Mouse (Mus musculus) G1E-ER4 (cell line): ENCODE results near the gene Adm. TPM values are rescaled to one million over a fixed set of nuclear protein-coding genes. Genes with fewer than 3 reads are reported as not detected.

Source experiments
- GATA1 ChIP-seq: IDR thresholded peaks from one replicate; pipeline ENCODE4 v1.8.0; 2012; ENCODE audit warnings: low read length, inconsistent platforms
- polyA plus RNA-seq: library from polyadenylated mRNA; stranded (reverse); fragments of >175 nt; gene quantifications from 2 replicates; pipeline ENCODE4 v1.2.3, GENCODE M21; 2012

The Adm gene
- polyA plus RNA-seq, 1 experiment, result not detected

DNA sequence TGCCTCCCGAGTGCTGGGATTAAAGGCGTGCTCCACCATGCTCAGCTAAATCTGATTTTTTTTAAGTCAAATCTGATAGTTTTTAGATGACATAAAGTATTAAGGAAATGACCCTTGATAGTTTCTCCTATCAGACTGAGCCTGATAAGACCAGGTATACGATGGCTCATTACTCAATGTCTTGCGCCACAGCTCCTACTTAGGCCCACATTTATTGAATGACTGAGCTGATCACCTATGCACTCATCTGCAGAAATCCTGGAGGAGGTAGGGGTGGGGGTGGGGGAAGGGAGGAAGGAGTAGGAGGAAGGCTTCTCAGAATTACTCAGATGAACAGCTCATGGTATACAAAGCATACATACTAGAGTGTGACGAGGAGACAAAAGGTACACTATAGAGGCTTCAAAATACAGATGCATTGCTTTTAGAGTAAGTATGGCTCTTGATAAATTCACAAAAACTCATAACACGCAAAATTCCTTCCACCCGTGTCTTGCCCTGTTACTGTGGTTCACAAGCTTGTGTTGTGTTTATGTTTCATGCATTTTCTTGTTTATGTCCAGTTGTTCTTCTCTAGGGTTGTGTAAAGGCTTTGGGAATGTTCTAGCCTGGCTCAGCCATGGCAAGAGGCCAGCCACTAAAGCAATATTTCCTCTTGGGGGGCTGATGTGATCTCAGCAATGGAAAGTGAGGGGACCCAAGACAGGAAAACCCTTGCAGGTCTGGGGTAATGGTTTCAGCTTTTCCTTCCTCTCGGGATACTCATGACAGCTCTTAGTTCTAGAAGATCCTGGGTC is 19.3 kb downstream of the Adm start:
- no peak for TF ChIP-seq GATA1

DNA sequence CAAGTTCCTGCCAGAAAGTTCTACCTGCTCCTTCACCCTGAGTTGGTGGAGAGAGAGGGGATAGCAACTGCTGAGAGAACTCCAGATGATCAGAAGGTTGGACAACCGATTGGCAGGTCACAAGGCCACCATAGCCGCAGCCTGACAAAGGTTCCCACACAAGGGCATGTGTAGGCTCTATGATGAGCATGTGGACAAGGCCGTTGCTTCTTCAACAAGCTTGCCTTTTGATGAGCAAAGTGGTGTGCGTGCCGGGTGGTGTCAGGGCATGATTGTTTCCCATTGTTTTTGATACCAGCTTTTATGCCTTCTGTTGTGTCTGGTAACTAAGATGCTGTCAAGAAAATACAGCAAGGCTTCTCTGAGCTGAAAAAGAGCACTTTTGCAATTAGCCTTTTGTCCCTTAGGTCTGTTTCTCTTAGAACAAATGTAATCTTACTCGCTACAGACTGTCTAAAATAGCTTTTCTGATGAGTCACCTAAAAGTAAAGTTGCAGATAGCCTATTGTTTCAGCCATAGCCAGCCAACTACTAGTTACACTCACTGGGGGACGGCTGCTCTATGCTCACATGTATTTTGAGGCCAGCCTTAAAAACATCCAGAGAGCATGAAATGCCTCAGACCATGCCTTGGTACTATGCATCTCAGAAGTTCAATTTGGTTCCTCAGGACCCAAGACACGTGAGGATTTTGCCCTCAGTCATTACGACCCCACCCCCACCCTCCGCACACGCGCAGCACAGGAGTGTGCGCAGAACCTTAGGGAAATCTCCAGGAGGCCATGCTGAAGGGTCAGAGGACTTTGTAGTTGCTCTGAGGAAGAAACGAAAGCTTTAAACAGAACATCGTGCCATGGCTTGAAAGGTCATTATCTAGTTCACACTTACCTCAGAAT is 20.3 kb downstream of the Adm start:
- TF ChIP-seq GATA1, result no peak

DNA sequence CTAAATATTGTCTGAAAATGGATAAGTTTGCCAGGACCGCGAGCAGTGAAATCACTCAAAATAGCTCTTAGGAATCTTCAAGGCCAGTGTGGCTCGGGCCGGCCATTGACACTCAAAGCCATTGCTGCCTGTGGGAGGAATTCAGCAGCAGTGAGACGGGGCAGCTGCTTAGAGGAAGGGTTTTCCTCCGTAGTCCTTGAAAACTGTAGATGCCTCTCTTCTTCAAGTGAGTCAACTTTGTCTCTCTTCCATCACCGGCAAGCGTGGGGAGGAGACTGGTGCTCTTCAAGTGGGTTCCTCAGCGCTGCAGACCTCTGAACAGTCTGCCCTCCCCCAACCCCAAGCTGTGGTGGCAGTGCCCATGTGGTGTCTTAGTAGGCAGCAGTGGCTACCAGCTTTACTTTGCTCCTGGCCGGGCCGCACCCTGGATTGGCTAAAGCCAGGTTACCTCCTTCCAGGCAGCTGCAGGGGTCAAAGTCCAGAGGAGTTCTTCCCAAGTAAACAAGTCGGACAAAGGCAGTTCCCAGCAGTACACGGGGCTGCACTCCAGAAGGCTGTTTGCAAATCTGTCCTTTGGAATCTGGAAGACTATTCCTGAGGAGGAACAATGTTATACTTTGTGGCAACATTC is 21.1 kb downstream of the Adm start:
- no peak for TF ChIP-seq GATA1

DNA sequence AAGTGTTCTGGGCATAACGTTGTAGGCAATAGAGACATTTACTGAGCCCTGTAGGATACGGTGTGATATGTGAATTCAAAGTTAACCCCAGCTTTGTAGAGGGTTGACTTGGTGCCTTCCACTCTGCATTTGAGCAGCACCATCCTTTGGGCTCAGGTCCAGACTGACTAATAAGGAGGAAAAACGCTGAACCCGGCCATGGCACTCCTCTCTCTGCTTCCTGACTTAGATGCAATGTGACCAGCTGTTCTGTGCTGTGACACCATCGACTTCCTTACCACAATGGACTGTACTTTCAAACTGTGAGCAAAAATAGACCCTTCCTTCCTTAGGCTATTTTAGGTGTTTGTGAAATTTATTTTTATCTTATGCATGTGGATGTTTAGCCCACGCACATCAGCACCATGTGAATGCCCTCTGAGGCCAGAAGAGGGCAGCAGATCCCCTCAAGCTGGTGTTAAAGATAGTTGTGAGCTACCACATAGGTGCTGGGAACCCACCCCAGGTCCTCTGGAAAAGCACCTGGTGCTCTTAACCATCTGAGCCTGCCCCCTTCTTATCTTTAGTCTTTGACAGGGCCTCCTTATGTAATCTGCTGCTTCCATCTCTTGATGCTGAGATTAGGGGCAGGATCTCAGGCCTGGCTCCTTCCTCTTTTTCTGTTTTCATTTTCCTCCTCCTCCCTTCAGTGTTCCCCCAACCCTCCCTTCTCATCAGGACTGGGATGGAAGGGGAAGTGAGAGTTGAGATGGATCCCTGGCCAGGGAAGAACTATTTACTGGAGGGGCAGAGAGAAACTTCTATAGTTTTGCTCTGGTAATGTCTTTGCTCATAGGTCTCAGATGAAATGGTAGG is 21.9 kb downstream of the Adm start:
- no peak for TF ChIP-seq GATA1

DNA sequence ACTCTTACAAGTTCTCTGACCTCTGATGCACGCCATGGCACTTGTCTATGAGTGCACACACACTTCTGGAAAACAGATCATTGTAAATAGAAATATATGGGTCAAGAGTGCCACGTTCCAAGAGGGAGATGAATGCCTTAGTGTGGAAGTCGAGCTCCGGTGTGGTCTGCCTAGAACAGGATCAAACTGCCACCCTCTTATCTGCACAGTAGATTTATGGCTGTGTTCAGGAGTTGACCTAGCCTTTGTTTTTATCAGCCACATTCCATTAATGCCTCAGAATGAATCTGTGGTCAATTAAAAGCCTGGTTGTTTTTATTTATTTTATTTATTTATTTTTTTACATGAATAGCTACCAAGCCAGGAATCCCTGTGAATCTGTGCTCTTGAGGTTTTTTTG is 23.0 kb downstream of the Adm start:
- TF ChIP-seq GATA1, result no peak

DNA sequence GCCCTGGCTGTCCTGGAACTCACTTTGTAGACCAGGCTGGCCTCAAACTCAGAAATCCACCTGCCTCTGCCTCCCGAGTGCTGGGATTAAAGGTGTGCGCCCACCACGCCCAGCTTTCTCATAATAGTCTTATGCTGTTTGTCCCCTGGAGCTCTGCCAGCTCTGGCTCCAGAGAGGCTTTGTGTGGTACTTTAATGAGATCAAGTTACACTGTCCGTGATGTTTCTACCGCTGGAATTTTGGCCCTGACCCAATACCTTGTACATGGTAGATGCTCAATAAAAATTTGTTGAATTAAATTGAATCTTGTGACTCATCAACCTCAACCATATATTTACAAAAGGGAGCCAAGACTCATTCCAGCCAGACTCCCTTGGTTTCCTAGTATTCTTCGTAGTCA is 23.6 kb downstream of the Adm start:
- no peak for TF ChIP-seq GATA1

DNA sequence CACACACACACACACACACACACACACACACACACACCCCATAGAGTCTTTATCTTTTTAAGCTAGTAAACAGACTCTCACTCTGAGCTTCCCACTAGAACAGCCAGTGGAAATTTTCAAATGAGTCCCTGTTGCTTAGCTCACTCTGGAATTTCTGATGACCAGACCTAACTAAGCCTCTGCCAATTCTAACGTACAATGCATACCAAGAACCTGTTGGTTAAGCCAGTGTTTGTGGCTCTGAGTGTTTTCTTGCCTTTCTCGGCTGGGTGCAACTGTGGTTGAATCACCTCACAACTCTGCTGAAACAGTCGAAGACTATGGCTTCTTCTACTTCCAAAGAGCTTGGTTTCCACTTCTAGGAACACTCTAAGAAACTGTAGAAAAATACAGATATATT is 27.8 kb downstream of the Adm start:
- no peak for TF ChIP-seq GATA1

DNA sequence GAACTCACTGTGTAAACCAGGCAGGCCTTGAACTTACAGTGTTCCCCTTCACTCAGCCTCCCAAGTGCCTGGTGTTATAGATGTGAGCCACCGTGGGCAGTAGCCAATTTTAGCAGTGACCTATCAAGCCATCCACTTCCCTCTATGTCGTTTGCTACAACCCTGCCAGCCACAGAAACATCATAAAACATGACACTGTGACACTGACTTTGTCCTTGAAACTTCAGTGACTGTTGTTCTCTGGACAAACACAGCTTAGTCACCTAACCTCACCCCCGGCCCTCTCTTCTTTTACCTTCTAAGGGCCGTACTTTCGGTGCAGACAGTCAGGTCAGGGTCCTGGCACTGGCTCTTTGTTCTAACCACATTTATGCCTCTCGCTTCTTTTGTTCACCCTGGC is 28.5 kb downstream of the Adm start:
- no peak for TF ChIP-seq GATA1

DNA sequence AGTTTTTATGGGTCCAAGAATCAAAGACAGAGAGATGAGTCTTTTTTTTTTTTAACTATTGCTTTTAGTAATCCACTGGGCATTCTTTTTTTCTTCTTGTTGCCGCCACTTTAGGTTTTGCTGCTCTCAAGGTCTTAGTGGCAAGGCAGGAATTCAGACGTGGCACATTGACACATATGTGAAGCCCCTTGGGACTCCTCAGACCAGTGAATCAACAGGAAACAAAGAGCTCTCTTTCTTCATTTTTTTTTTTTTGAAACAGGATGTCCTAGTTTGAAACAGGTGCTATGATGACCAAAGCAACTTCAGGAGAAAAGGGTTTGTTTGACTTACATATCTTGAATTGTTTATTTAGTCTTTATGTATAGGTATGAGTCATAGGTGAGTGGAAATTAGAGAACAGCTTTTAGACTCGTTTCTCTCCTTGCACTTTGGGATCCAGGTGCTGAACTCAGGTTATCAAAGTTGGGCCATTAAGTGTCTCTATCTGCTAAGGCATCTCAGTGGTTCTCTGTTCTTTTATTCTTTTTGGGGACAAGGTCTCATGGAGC is 31.0 kb downstream of the Adm start:
- no peak for TF ChIP-seq GATA1

DNA sequence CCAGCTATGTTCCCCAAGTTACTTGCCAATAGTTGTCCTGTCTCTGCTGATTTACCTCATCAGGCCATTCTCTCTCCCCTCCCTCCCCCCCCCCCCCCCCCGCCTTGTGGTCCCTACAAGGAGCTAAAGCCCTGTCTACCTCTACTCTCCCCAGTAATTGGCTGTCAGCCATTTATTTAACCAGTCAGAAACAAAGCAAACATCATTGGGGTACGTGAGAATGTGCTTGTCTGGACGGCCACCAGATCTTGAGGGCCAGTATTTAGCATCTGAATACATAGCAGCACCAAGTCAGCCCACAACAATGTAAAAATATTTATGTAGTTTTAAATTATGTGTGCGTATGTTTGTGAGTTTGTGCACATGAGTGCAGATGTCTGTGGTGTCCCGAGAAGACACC is 39.1 kb downstream of the Adm start:
- TF ChIP-seq GATA1, result no peak

DNA sequence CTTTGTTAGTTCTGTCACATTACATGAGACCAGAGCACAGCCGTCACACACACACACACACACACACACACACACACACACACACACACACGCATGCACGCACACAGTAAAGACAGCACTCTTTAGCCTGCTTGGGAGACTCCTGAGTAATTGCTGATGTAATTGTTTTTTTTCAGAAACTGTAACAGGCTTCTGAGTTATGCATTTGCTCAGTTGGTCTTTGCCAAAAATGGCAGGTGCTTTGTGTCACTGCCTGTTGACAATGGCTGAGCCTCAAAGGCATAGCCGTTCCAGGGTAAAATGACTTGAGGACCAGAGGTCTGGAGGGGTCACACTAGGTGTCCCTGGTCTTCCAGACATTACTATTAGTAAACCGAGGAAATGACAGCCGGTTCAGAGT is 40.8 kb downstream of the Adm start:
- no peak for TF ChIP-seq GATA1

DNA sequence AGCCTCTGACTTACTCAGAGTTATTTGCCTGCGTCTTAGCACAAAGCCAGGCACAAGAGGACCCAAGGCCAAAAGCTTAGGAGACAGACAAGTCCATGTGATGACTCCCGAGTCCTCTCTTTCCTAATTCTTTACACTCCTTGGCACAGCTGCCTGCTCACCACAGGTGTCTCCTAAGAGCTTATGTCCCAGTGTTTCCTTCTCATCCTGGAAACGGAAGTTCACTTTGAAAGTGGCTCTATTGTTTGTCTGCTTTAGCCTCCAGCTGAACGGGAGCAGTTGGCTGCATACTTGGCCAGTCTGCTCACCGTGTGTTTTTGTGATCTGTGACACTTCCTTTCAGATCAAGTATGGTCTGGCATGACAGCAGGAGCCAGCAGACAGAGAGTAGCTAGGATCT is 41.3 kb downstream of the Adm start:
- TF ChIP-seq GATA1, result no peak

DNA sequence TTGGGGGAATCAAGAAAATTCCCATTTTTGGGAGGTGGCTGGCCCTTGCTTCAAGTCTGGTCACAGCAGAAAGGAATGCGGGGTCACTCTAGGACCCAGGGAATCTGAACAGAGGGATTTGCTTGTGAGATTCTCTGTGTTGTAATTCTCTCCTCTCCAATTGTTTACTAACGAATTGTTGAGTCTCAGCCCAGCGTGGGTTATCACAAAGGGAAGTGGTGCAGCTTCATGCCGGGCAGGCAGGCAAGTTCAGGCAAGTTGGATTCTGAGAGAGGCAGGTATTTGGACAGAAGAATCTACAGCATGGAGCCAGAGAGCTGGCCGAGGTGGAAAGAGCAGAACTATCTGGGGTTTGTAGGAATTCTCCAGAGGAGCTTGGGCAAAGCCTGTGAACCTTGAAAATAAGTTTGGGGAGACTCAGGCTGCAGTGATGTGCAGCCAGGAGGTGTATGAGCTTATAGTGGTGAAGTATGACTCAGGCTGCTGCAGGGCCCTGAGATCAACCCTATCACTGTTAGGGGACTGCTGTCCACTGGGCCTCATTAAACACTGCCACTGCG is 43.7 kb downstream of the Adm start:
- no peak for TF ChIP-seq GATA1

Other genes with a start within 250 kb of the Adm start
- gene Sbf2, start 12.7 kb upstream of the Adm start, polyA plus RNA-seq, result not detected in 2 replicates
- 17.6 and 20.7 TPM in 2 replicates for gene Ampd3, start 140.5 kb downstream of the Adm start, polyA plus RNA-seq
- 1.8 and 3.0 TPM in 2 replicates for gene Rnf141, start 216.8 kb downstream of the Adm start, polyA plus RNA-seq
- not detected in 2 replicates for gene Lyve1, start 235.6 kb downstream of the Adm start, polyA plus RNA-seq